Mouse (Mus musculus) limb, embryonic 14.5 days (tissue): ENCODE results near the gene Prr29. TPM values are rescaled to one million over a fixed set of nuclear protein-coding genes. Genes with fewer than 3 reads are reported as not detected.
A peak's percentile ranks its signal among the peaks of the same experiment; 100 is the strongest.
"Not testable (repeated sequence)": the region's sequence is repeated elsewhere in the genome, so short reads cannot be mapped to it uniquely, and the experiment has no call there.

ENCODE experiments used
- ATAC-seq: fragments of 200-750 bp; cut with Nextera tagmentation; 2 replicates; pipeline ENCODE4 v1.8.0; 2017; ENCODE audit warnings: low read depth, moderate number of reproducible peaks, moderate TSS enrichment; ENCODE audit not compliant: low FRiP score
- DNase-seq: peaks from one replicate; pipeline ENCODE4 v3.0.0-alpha.2; 2015; ENCODE audit warnings: low spot score
- H3K27ac ChIP-seq: fragments of 300-500 bp; sonication (generic); replicated peaks from 2 replicates; pipeline ENCODE4 v1.5.1; 2014; ENCODE audit warnings: low read depth, mild to moderate bottlenecking, low read length, moderate library complexity, mixed read lengths
- H3K27me3 ChIP-seq: fragments of 300-500 bp; sonication (generic); 2 replicates; pipeline ENCODE4 v1.6.1; 2014; ENCODE audit warnings: low read length, mixed read lengths; ENCODE audit not compliant: control insufficient read depth, insufficient read depth
- H3K36me3 ChIP-seq: fragments of 300-500 bp; sonication (generic); 2 replicates; pipeline ENCODE4 v1.6.1; 2014; ENCODE audit warnings: mild to moderate bottlenecking, low read length, moderate library complexity, mixed read lengths; ENCODE audit not compliant: control insufficient read depth, insufficient read depth
- H3K4me1 ChIP-seq: fragments of 300-500 bp; sonication (generic); 2 replicates; pipeline ENCODE4 v1.6.1; 2014; ENCODE audit warnings: antibody characterized with exemption, low read length, mixed read lengths; ENCODE audit not compliant: control insufficient read depth, insufficient read depth
- H3K4me2 ChIP-seq: fragments of 300-500 bp; sonication (generic); replicated peaks from 2 replicates; pipeline ENCODE4 v1.6.1; 2014; ENCODE audit warnings: low read depth, mild to moderate bottlenecking, low read length, moderate library complexity; ENCODE audit not compliant: severe bottlenecking
- H3K4me3 ChIP-seq: fragments of 300-500 bp; sonication (generic); replicated peaks from 2 replicates; pipeline ENCODE4 v1.5.1; 2014; ENCODE audit warnings: low read length
- H3K9ac ChIP-seq: fragments of 300-500 bp; sonication (generic); 2 replicates; pipeline ENCODE4 v1.6.1; 2014; ENCODE audit warnings: mild to moderate bottlenecking, low read depth, low read length, moderate library complexity; ENCODE audit not compliant: severe bottlenecking
- H3K9me3 ChIP-seq: fragments of 300-500 bp; sonication (generic); 2 replicates; pipeline ENCODE4 v1.6.1; 2016; ENCODE audit warnings: low read length; ENCODE audit not compliant: control insufficient read depth
- POLR2A ChIP-seq: fragments of 200-500 bp; IDR thresholded peaks from 2 replicates; pipeline ENCODE4 v1.8.0; 2012; ENCODE audit warnings: inconsistent platforms, mild to moderate bottlenecking, moderate library complexity, borderline replicate concordance; ENCODE audit not compliant: insufficient read depth, insufficient read length; ENCODE audit errors: extremely low read depth
- WGBS: fragments of 180-500 bp; shearing (Covaris S2); extraction: QIAGEN DNeasy Blood & Tissue Kit; methylation state at CpG from one replicate; pipeline ENCODE4 v1.1.7; 2014; 5-methylcytosine and 5-hydroxymethylcytosine counted together
- polyA plus RNA-seq, 2 experiments: library from polyadenylated mRNA; depleted of rRNA in 1 of 2; stranded (reverse) in 1 of 2; unstranded in 1 of 2; fragments of >200 nt; fragmentation: Nextera tagmentation in 1 of 2; extraction: Ambion mirVana in 1 of 2; gene quantifications; 2 replicates each; pipeline versions ENCODE4 v1.2.1 to v1.2.3; 2012 to 2014

Prr29 gene
- polyA plus RNA-seq, 2 experiments = 0.59 to 1.1 TPM

GRCm38 (mm10) chr11:106390757-106391156 lies 25.5 kb downstream of the Prr29 start:
- H3K4me1 ChIP-seq = peaks cover 8% of the 10 kb centered on the region; the same call in 1 of the 2 replicates
- no peaks in the 10 kb centered on the region for H3K9me3 ChIP-seq
- H3K36me3 ChIP-seq = no peaks in the 10 kb centered on the region
- H3K27me3 ChIP-seq = no peaks in the 10 kb centered on the region
- H3K4me2 ChIP-seq = no peak overlapping the region
- WGBS = 58% methylated on average over 3 of the region's 3 CpGs
- no peak for ATAC-seq
- no peak overlapping the region for H3K9ac ChIP-seq
- no peak overlapping the region for H3K27ac ChIP-seq
- TF ChIP-seq POLR2A = no peak
- H3K4me3 ChIP-seq = no peak overlapping the region
- no peak for DNase-seq

DNA sequence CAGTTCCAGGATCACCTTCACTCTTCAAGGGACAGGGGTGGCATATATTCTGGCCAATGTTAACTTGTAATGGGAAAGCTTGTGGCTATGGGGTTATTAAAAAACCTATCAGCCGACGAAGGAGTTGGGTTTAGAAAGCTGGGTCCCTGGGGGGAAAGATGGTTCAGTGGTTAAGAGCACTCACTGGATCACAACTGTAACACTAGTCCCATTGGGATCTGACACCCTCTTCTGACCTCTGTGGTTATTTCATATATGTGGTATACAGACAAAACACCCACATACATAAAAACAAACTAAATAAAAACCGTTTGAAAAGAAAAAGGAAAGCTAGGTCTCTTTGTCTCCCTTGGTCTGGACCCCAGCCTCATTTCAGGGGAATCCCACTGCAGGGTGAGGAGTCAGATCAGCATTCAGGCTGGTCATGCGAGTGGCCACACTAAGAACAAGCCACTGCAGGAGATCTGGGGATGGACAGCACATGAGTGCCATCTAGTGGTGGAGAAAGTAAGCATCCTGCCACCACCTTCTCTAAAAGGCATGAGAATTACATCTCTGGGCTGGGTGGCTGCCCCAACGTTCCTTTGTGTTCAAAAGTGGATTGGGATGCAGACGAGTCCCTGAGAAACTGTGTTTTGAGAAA lies 26.4 kb downstream of the Prr29 start:
- H3K4me1 ChIP-seq = peaks cover 8% of the 10 kb centered on the region; the same call in 1 of the 2 replicates
- no peak overlapping the region for H3K4me2 ChIP-seq
- TF ChIP-seq POLR2A = no peak
- H3K9ac ChIP-seq = no peak overlapping the region
- DNase-seq (peak; percentile 76), ATAC-seq (peak; percentile 76; the same call in 1 of the 2 replicates)
- no peak overlapping the region for H3K4me3 ChIP-seq
- no peaks in the 10 kb centered on the region for H3K9me3 ChIP-seq
- no peak overlapping the region for H3K27ac ChIP-seq
- peaks cover 1% of the 10 kb centered on the region; the same call in 1 of the 2 replicates for H3K36me3 ChIP-seq
- no peaks in the 10 kb centered on the region for H3K27me3 ChIP-seq
- 31% methylated on average over 6 of the region's 6 CpGs for WGBS

- no peak for ATAC-seq
- WGBS = 70% methylated on average over 7 of the region's 7 CpGs
- no peaks in the 10 kb centered on the region for H3K27me3 ChIP-seq
- H3K4me2 ChIP-seq = no peak overlapping the region
- no peak for TF ChIP-seq POLR2A
- H3K4me1 ChIP-seq = peaks cover 8% of the 10 kb centered on the region; the same call in 1 of the 2 replicates
- peaks cover 7% of the 10 kb centered on the region for H3K36me3 ChIP-seq
- H3K9me3 ChIP-seq = no peaks in the 10 kb centered on the region
- no peak overlapping the region for H3K27ac ChIP-seq
- H3K9ac ChIP-seq = no peak overlapping the region
- no peak for DNase-seq
- H3K4me3 ChIP-seq = no peak overlapping the region
Measured at GRCm38 (mm10) chr11:106392597-106393330, 27.5 kb downstream of the Prr29 start.

DNA sequence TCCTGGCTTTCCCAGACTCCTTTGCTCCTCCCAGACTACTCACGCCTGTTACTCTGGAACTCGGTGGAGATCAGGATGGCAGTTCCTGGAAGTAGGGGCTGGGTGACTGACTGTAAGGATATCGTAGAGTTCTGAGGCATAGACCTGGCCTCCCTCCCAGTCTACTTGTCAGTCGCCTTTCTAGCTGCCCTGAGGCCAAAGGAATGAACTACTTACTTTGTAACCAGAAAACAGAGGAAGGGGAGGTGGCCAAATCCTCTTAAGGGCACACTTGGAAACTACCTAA lies 28.0 kb downstream of the Prr29 start:
- peaks cover 8% of the 10 kb centered on the region; the same call in 1 of the 2 replicates for H3K4me1 ChIP-seq
- DNase-seq (no peak), ATAC-seq (no peak)
- H3K9ac ChIP-seq = no peak overlapping the region
- TF ChIP-seq POLR2A = no peak
- no peak overlapping the region for H3K4me3 ChIP-seq
- H3K4me2 ChIP-seq = no peak overlapping the region
- H3K27me3 ChIP-seq = no peaks in the 10 kb centered on the region
- H3K27ac ChIP-seq = no peak overlapping the region
- H3K36me3 ChIP-seq = peaks cover 12% of the 10 kb centered on the region
- 45% methylated on average over 4 of the region's 4 CpGs for WGBS
- H3K9me3 ChIP-seq = no peaks in the 10 kb centered on the region

DNA sequence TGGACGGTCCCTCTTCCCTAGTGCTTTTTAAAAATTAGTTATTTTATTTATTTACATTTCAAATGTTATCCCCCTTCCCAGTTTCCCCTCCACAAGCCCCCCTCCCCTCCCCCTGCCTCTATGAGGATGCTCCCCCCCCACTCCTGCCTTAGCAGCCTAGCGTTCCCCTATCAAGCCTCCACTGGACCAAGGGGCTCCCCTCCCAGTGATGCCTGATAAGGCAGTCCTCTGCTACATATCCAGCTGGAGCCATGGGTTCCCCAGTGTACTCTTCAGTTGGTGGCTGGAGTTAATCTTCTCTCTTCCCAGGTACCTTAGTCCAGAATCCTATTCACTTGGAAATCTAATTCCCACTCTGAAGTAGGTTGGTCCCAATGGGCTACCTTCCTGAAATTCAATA lies 28.8 kb downstream of the Prr29 start:
- not testable (repeated sequence) for H3K27ac ChIP-seq, DNase-seq, H3K27me3 ChIP-seq, ATAC-seq, H3K9ac ChIP-seq, H3K4me1 ChIP-seq, H3K9me3 ChIP-seq, H3K4me2 ChIP-seq, H3K4me3 ChIP-seq
- H3K36me3 ChIP-seq = peaks cover 19% of the 10 kb centered on the region
- WGBS = 91% methylated on average over 2 of the region's 2 CpGs
